Mouse (Mus musculus): ENCODE data around the gene Rprd2.
"Not testable (repeated sequence)": the region's sequence is repeated elsewhere in the genome, so short reads cannot be mapped to it uniquely, and the experiment has no call there.

Rprd2 gene

DNA sequence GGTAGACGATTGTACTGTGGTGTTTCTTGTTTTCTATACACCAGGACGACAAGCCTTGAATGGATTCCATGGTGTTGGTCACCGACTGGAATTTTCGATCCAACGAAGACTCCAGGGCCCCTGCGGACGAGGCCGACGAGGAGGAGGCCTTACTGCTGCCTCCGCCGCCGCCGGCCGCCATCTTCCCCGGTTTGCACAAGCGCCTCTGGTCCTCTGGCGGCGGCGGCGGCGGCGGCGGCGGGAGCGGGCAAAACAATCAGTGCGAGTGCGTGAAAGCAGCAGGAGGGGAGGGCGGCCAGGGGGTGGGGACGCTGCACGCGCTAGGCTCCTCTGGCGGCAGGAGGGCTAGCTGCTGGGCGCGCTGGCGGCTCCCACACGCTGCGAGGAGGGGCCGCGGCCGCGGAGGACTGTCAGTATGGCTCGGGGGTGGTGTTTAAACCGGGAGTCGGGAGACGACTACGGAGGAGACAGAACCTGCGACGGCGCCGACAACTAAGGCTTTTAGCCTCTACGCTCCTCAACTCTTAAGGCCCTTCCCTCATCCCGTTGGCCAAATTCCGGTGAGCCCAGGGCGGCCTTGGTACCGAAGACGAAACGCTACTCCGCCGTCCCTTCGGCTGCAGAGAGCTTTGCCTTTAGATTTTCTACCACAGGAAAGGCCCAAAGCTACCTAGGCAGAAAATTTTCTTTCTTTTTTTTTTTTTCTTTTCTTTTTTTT is at the start of gene Rprd2:
Gene Rprd2, minus strand, starts transcription at position 293 of the 718 bp plus-strand sequence.
- DNase-seq (ENCODE audit: low read depth): peak; percentile 89

GRCm38 (mm10) chr3:95867408-95867807 is 48.7 kb upstream of the Rprd2 start:
- no peak for DNase-seq (ENCODE audit: low read depth)

- no peak for DNase-seq (ENCODE audit: low read depth)
These were observed 47.4 kb upstream of the Rprd2 start for GRCm38 (mm10) chr3:95866071-95866470.

DNA sequence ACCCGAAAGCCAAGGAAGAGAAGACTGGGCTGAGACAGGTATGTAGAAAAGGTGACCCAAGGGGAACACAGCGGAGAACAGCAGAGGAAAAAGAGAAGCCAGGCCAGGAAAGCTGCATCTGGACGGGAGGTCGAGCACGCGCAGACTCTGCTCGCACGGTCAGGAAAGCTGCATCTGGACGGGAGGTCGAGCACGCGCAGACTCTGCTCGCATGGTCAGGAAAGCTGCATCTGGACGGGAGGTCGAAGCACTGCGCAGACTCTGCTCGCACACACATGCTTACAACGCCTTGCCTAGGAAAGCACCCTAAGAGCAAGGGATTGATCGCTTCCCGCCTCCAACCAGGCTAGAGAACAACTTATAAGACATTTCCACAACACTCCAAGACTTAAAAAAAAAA is 46.9 kb upstream of the Rprd2 start:
- no peak for DNase-seq (ENCODE audit: low read depth)

DNA sequence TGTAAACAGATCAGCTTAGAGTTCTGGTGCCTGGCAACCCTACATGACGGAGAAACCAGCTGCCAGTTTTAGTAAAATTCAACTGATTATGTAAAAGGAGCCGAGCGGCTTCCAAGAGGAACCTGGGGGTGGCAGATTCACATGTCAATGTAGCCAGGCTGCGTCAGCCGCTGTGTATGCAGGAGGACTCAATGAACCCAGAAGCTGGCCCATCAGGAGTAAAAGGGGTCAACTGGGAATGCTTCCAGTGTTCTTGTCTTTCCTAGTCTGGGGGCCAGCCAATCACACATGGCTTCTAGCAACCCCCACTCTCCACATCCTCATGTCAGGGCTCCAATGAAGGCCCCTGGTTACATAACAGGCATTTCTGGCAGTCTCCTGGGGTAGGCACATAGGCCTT is 46.4 kb upstream of the Rprd2 start:
- DNase-seq (ENCODE audit: low read depth): no peak

GRCm38 (mm10) chr3:95863578-95863977 is 44.9 kb upstream of the Rprd2 start:
- DNase-seq (ENCODE audit: low read depth): no peak

DNA sequence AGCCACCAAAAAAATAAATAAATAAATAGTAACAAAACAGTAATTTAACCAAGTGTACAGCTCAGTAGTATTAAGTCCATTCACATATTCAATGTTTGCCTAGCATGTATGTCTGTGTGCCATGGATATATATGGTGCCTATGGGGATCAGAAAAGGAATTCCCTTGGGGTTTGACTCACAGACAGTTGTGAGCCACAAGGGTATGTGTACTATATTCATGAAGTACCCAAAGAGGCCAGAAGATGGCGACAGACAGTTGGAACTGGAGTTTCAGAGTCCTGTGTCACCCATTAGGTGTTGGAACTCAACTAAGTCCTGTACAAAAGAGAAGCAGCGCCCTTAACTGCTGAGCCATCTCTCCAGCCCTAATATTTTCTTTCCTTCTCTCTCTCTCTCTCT is 43.1 kb upstream of the Rprd2 start:
- DNase-seq (ENCODE audit: low read depth): peak; percentile 89

GRCm38 (mm10) chr3:95861216-95861615 is 42.6 kb upstream of the Rprd2 start:
- peak; percentile 44 for DNase-seq (ENCODE audit: low read depth)

DNA sequence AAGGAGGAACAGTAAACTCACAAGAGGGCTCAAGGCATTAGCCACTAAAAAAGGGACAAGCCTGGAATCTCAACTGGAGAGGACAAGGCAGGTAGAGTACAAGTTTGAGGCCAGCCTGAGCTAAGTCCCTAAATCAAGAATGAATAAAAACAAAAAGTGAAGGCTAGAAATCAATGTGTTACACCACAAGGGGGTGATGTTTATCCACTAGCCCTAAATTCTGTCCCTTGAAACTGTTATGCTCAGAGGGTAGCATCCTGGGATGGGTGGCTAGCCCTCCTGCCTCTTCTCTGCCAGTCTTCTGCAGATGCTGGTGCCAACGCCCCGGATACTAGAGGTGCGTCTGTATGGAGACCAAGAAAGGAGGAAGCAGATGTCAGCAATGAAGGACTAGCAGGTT is 41.7 kb upstream of the Rprd2 start:
- peak; percentile 46 for DNase-seq (ENCODE audit: low read depth)

DNA sequence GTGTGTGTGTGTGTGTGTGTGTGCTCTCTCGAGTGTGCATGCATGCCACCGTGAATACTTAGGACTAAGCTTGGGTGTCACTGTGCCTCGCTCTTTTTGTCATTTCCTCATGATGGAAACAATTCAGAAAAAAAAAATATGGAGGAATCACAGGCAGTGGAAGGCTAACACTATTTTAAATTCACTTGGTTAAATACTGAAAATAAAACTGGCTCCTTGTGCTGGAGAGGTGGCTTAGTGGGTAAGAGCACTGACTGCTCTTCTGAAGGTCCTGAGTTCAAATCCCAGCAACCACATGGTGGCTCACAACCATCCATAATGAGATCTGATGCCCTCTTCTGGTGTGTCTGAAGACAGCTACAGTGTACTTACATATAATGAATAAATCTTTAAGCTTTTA is 39.6 kb upstream of the Rprd2 start:
- not testable (repeated sequence) for DNase-seq (ENCODE audit: low read depth)

DNA sequence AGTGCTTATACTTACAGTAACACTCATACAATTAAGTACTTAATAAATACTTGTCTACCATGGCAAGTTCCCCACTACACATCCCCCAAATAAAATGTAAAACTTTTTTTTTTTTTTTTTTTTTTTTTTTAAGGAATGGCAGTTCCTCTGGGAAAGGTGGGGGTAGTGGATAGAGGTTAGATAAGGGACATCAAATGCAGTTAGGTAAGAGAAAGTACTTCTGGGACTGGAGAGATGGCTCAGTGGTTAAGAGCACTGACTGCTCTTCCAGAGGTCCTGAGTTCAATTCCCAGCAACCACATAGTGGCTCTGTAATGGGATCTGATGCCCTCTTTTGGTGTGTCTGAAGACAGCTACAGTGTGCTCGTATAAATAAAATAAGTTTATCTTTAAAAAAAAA is 38.4 kb upstream of the Rprd2 start:
- DNase-seq (ENCODE audit: low read depth): not testable (repeated sequence)

DNA sequence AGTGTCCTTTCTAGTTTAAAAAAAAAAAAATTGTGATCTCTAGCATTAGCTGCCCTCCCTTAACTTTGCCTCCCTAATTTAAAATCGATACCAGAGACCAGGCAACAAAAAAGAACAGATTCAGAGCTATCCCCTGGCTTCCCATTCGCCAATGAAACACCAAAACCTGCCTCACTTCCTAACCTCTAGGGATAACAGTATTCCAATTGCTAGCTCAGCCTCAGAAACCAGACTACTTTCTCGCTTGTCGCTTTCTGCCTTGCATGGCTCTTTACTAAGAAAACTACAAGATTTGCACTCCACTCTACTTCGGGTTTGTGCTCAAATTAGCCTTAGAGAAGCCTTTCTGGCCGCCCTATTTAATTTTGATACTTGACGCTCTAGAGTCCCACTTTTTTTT is 37.5 kb upstream of the Rprd2 start:
- no peak for DNase-seq (ENCODE audit: low read depth)

GRCm38 (mm10) chr3:95855502-95856089 is 36.9 kb upstream of the Rprd2 start, which contains the start of gene Prpf3:
Gene Prpf3, minus strand, starts transcription at chr3:95855885.
- peak; percentile 97 for DNase-seq (ENCODE audit: low read depth)

- no peak for DNase-seq (ENCODE audit: low read depth)
These were observed 32.7 kb upstream of the Rprd2 start for GRCm38 (mm10) chr3:95851317-95851716.

DNA sequence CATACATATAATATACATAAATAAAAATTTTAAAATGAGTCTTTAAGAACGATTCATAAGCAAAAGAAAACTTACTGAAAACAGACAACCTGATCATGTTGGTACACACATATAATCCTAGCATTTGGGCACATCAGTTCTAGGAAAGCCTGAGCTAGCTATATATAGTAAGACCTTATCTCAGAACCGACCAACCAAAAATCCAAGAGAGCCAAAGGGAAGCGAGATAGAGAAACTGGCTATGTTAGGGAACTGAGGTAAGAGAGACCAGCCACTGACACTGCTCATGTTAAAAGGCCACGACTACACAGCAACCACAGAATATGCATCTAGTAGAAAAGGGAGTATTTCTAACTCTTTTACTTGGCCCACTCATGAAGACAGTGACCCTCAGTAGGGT is 31.9 kb upstream of the Rprd2 start:
- DNase-seq (ENCODE audit: low read depth): no peak

GRCm38 (mm10) chr3:95842503-95843214 is 24.0 kb upstream of the Rprd2 start:
- DNase-seq (ENCODE audit: low read depth): peak; percentile 32

DNA sequence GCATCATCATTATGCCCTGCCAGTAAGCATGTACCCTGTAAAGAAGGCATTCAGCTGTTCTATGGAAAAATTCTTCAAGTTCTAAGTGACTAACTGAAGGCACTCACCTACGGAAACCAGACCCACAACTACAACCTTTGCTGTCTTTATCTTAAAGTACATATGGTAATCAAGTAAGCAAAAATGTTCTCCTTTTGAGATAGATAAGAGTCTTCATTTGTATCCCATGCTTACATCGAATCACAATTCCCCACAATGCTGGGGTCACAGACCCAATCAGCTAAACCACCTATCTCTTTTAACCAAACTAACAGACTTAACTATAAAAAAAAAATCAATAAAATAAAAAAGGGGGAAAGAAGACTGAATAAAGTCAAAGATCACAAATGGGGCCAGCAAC is 20.6 kb upstream of the Rprd2 start:
- DNase-seq (ENCODE audit: low read depth): no peak

DNA sequence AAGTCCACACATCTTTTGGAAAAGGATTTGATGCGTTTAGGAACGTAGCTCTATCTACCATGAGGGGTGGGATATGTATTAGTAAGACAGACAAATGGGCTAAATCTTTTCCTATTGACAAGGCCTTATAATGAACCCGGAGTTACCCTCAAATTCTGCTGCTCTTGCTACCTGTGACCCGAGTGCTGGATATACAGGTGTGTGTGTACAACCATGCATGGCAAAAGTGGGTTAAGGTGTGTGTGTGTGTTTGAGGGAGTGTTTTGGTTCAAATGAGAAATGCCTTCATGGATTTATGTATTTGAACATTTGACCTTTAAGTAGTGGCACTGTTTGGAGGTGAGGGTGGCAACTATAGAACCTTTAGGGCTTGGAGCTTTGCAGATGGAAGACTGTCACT is 10.4 kb upstream of the Rprd2 start:
- no peak for DNase-seq (ENCODE audit: low read depth)

DNA sequence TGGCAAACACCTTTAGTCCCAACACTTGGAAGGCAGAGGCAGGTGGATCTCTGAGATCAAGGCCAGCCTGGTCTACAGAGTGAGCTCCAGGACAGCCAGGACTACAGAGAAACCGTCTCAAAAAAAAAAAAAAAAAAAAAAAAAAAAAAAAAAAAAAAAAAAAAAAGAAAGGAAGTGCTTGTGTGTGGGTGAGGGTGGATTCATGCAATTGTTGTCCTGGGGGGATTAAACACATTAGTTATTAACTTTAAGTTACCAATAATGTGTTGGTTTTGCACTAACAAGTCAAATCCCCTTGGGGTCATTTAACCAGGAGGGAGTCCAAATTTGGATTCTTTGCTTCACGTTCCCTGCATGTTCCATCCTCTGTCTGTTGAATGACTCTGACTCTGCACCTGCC is 7.6 kb upstream of the Rprd2 start:
- DNase-seq (ENCODE audit: low read depth): no peak

GRCm38 (mm10) chr3:95820046-95821010 is 1.7 kb upstream of the Rprd2 start:
- peak; percentile 51 for DNase-seq (ENCODE audit: low read depth)

- DNase-seq (ENCODE audit: low read depth): peak; percentile 100
These were observed 805 bp upstream of the Rprd2 start for GRCm38 (mm10) chr3:95819351-95819985.
